Mouse (Mus musculus) CH12.LX (cell line): Measurements from ENCODE around the gene Scrn3. TPM values are rescaled to one million over a fixed set of nuclear protein-coding genes. Genes with fewer than 3 reads are reported as not detected.
A peak's percentile ranks its signal among the peaks of the same experiment; 100 is the strongest.

Source experiments
- DNase-seq: peaks from one replicate; pipeline ENCODE4 v3.0.0-alpha.2; 2013; ENCODE audit errors: extremely low read depth
- H3K27ac ChIP-seq: 2 replicates; pipeline ENCODE4 v1.5.1; 2012; ENCODE audit warnings: low read depth, mild to moderate bottlenecking, control low read depth, moderate library complexity; ENCODE audit not compliant: insufficient read depth
- H3K27me3 ChIP-seq: replicated peaks from 2 replicates; pipeline ENCODE3; 2012; ENCODE audit warnings: inconsistent platforms
- H3K36me3 ChIP-seq, 2 experiments: replicated peaks in 1 of 2; 2 replicates each; pipeline versions ENCODE3 to v1.6.1; 2012; ENCODE audit warnings: inconsistent platforms in 1 of 2, low read length in 1 of 2, mild to moderate bottlenecking in 1 of 2, mixed read lengths in 1 of 2, moderate library complexity in 1 of 2; ENCODE audit not compliant: control insufficient read depth in 1 of 2, insufficient read depth in 1 of 2
- H3K4me1 ChIP-seq, 2 experiments: 2 replicates each; pipeline ENCODE4 v1.6.1; 2012; ENCODE audit warnings: inconsistent platforms in 1 of 2, moderate library complexity in 1 of 2; ENCODE audit not compliant: insufficient read depth in 2 of 2, control insufficient read depth in 1 of 2
- H3K4me2 ChIP-seq: 2 replicates; pipeline ENCODE4 v1.6.1; 2012; ENCODE audit warnings: low read depth, mild to moderate bottlenecking, control low read depth; ENCODE audit not compliant: poor library complexity, insufficient read depth, severe bottlenecking
- H3K4me3 ChIP-seq, 3 experiments: fragments of 150-350 bp in 1 of 3; sonication (generic) in 1 of 3; replicated peaks in 1 of 3; 2 replicates each; pipeline versions ENCODE3 to v1.5.1; 2011 to 2012; ENCODE audit warnings: low read depth in 2 of 3, low read length in 2 of 3, mild to moderate bottlenecking in 2 of 3, moderate library complexity in 2 of 3, control low read depth in 1 of 3, improper control_type of control experiment in 1 of 3, inconsistent platforms in 1 of 3, mixed read lengths in 1 of 3; ENCODE audit not compliant: poor library complexity in 1 of 3
- H3K79me2 ChIP-seq: replicated peaks from 2 replicates; pipeline ENCODE4 v1.6.1; 2012; ENCODE audit warnings: mild to moderate bottlenecking, moderate library complexity; ENCODE audit not compliant: control insufficient read depth, poor library complexity, insufficient read depth, severe bottlenecking; ENCODE audit errors: extremely low read depth
- H3K9ac ChIP-seq: 2 replicates; pipeline ENCODE4 v1.6.1; 2012; ENCODE audit warnings: low read depth, mild to moderate bottlenecking, control low read depth, moderate library complexity; ENCODE audit not compliant: insufficient read depth
- H3K9me3 ChIP-seq: replicated peaks from 2 replicates; pipeline ENCODE3; 2012; ENCODE audit warnings: low read length, inconsistent platforms, mixed read lengths
- BHLHE40 ChIP-seq: IDR thresholded peaks from 2 replicates; pipeline ENCODE4 v1.6.1; 2011; ENCODE audit warnings: mild to moderate bottlenecking, low read depth, low read length, improper control_type of control experiment
- CHD1 ChIP-seq: IDR thresholded peaks from 2 replicates; pipeline ENCODE4 v1.6.1; 2012; ENCODE audit warnings: low read depth, low read length, improper control_type of control experiment, inconsistent platforms
- CHD2 ChIP-seq: IDR thresholded peaks from 2 replicates; pipeline ENCODE4 v1.6.1; 2011; ENCODE audit warnings: low read length, improper control_type of control experiment
- CTCF ChIP-seq, 2 experiments: IDR thresholded peaks in 1 of 2; conservative IDR thresholded peaks in 1 of 2; 2 replicates each; pipeline ENCODE4 v1.5.1; 2011 to 2012; ENCODE audit warnings: low read depth in 2 of 2, low read length in 2 of 2, improper control_type of control experiment in 1 of 2, inconsistent platforms in 1 of 2, mild to moderate bottlenecking in 1 of 2, moderate library complexity in 1 of 2
- E2F4 ChIP-seq: IDR thresholded peaks from 2 replicates; pipeline ENCODE4 v1.6.1; 2011; ENCODE audit warnings: low read depth, low read length, improper control_type of control experiment; ENCODE audit not compliant: insufficient replicate concordance
- ELF1 ChIP-seq: IDR thresholded peaks from 2 replicates; pipeline ENCODE4 v1.6.1; 2014; ENCODE audit warnings: low read depth, mild to moderate bottlenecking, inconsistent platforms, low read length, improper control_type of control experiment
- EP300 ChIP-seq: IDR thresholded peaks from 2 replicates; pipeline ENCODE4 v1.6.1; 2011; ENCODE audit warnings: low read length, improper control_type of control experiment
- ETS1 ChIP-seq: conservative IDR thresholded peaks from 2 replicates; pipeline ENCODE4 v1.6.1; 2012; ENCODE audit warnings: low read depth, mild to moderate bottlenecking, inconsistent platforms, low read length, improper control_type of control experiment, moderate library complexity
- GABPA ChIP-seq: IDR thresholded peaks from 2 replicates; pipeline ENCODE4 v1.6.1; 2012; ENCODE audit warnings: low read depth, low read length, improper control_type of control experiment, inconsistent platforms; ENCODE audit not compliant: insufficient replicate concordance
- HCFC1 ChIP-seq: IDR thresholded peaks from 2 replicates; pipeline ENCODE4 v1.6.1; 2012; ENCODE audit warnings: low read depth, mild to moderate bottlenecking, inconsistent platforms, low read length, improper control_type of control experiment
- IRF4 ChIP-seq: IDR thresholded peaks from 2 replicates; pipeline ENCODE4 v1.6.1; 2014; ENCODE audit warnings: low read depth, mild to moderate bottlenecking, inconsistent platforms, low read length, improper control_type of control experiment
- JUN ChIP-seq: IDR thresholded peaks from 2 replicates; pipeline ENCODE4 v1.6.1; 2011; ENCODE audit warnings: low read depth, mild to moderate bottlenecking, low read length, improper control_type of control experiment, moderate library complexity; ENCODE audit not compliant: insufficient read depth
- JUND ChIP-seq: conservative IDR thresholded peaks from 2 replicates; pipeline ENCODE4 v1.6.1; 2011; ENCODE audit warnings: low read depth, low read length, improper control_type of control experiment
- KAT2A ChIP-seq: IDR thresholded peaks from 2 replicates; pipeline ENCODE4 v1.6.1; 2012; ENCODE audit warnings: low read length, improper control_type of control experiment, inconsistent platforms; ENCODE audit not compliant: insufficient replicate concordance
- MAFK ChIP-seq: IDR thresholded peaks from 2 replicates; pipeline ENCODE4 v1.6.1; 2011; ENCODE audit warnings: low read length, improper control_type of control experiment; ENCODE audit not compliant: insufficient replicate concordance
- MAX ChIP-seq: IDR thresholded peaks from 2 replicates; pipeline ENCODE4 v1.6.1; 2011; ENCODE audit warnings: low read length, improper control_type of control experiment
- MEF2A ChIP-seq: IDR thresholded peaks from 2 replicates; pipeline ENCODE4 v1.6.1; 2014; ENCODE audit warnings: low read depth, mild to moderate bottlenecking, inconsistent platforms, low read length, improper control_type of control experiment, borderline replicate concordance
- MXI1 ChIP-seq: IDR thresholded peaks from 2 replicates; pipeline ENCODE4 v1.6.1; 2011; ENCODE audit warnings: mild to moderate bottlenecking, low read depth, low read length, improper control_type of control experiment
- MYC ChIP-seq: IDR thresholded peaks from 2 replicates; pipeline ENCODE4 v1.6.1; 2011; ENCODE audit warnings: low read depth, mild to moderate bottlenecking, improper control_type of control experiment, low read length
- NELFE ChIP-seq: IDR thresholded peaks from 2 replicates; pipeline ENCODE4 v1.6.1; 2011; ENCODE audit warnings: low read depth, low read length, improper control_type of control experiment
- NRF1 ChIP-seq: IDR thresholded peaks from 2 replicates; pipeline ENCODE4 v1.6.1; 2014; ENCODE audit warnings: low read depth, mild to moderate bottlenecking, inconsistent platforms, low read length, improper control_type of control experiment, moderate library complexity
- PAX5 ChIP-seq: IDR thresholded peaks from 2 replicates; pipeline ENCODE4 v1.6.1; 2012; ENCODE audit warnings: low read length, inconsistent platforms, mixed read lengths
- POLR2A ChIP-seq: IDR thresholded peaks from 2 replicates; pipeline ENCODE4 v1.6.1; 2011; ENCODE audit warnings: low read depth, mild to moderate bottlenecking, improper control_type of control experiment, low read length
- POLR2AphosphoS2 ChIP-seq: IDR thresholded peaks from 2 replicates; pipeline ENCODE4 v1.6.1; 2011; ENCODE audit warnings: low read depth, low read length, improper control_type of control experiment
- RAD21 ChIP-seq: IDR thresholded peaks from 2 replicates; pipeline ENCODE4 v1.6.1; 2011; ENCODE audit warnings: low read depth, mild to moderate bottlenecking, low read length, improper control_type of control experiment, moderate library complexity
- RCOR1 ChIP-seq: conservative IDR thresholded peaks from 2 replicates; pipeline ENCODE4 v1.6.1; 2012; ENCODE audit warnings: low read depth, mild to moderate bottlenecking, inconsistent platforms, low read length, improper control_type of control experiment
- SIN3A ChIP-seq: IDR thresholded peaks from 2 replicates; pipeline ENCODE4 v1.6.1; 2012; ENCODE audit warnings: low read length, improper control_type of control experiment, inconsistent platforms
- SMC3 ChIP-seq: IDR thresholded peaks from 2 replicates; pipeline ENCODE4 v1.6.1; 2011; ENCODE audit warnings: low read depth, low read length, improper control_type of control experiment
- TBP ChIP-seq: conservative IDR thresholded peaks from 2 replicates; pipeline ENCODE4 v1.6.1; 2011; ENCODE audit warnings: low read depth, low read length, improper control_type of control experiment
- TCF12 ChIP-seq: IDR thresholded peaks from 2 replicates; pipeline ENCODE4 v1.6.1; 2014; ENCODE audit warnings: low read depth, mild to moderate bottlenecking, inconsistent platforms, low read length, improper control_type of control experiment
- UBTF ChIP-seq: IDR thresholded peaks from 2 replicates; pipeline ENCODE4 v1.6.1; 2012; ENCODE audit warnings: low read depth, mild to moderate bottlenecking, inconsistent platforms, low read length, improper control_type of control experiment, moderate library complexity
- USF1 ChIP-seq: IDR thresholded peaks from 2 replicates; pipeline ENCODE4 v1.6.1; 2014; ENCODE audit warnings: low read depth, mild to moderate bottlenecking, inconsistent platforms, low read length, improper control_type of control experiment
- USF2 ChIP-seq: conservative IDR thresholded peaks from 2 replicates; pipeline ENCODE4 v1.6.1; 2011; ENCODE audit warnings: low read depth, low read length, improper control_type of control experiment
- ZC3H11A ChIP-seq: IDR thresholded peaks from 2 replicates; pipeline ENCODE4 v1.6.1; 2012; ENCODE audit warnings: low read depth, mild to moderate bottlenecking, inconsistent platforms, low read length, improper control_type of control experiment
- ZKSCAN1 ChIP-seq: IDR thresholded peaks from 2 replicates; pipeline ENCODE4 v1.6.1; 2012; ENCODE audit warnings: low read depth, inconsistent platforms, low read length, improper control_type of control experiment, borderline replicate concordance
- ZMIZ1 ChIP-seq: IDR thresholded peaks from 2 replicates; pipeline ENCODE4 v1.6.1; 2012; ENCODE audit warnings: low read depth, mild to moderate bottlenecking, inconsistent platforms, low read length, improper control_type of control experiment
- ZNF384 ChIP-seq: IDR thresholded peaks from 2 replicates; pipeline ENCODE4 v1.6.1; 2012; ENCODE audit warnings: low read depth, low read length, improper control_type of control experiment, inconsistent platforms
- dilution Hi-C: fragments of 300-500 bp; cut with MboI; formaldehyde crosslinking; loops from 2 replicates; pipeline ENCODE4 v1.14.3; 2020; ENCODE audit warnings: low sequenced_read_pairs; ENCODE audit not compliant: extremely low pct_unique_long_range_greater_than_20kb, extremely low pct_ligation_motif_present
- in situ Hi-C: fragments of 300-500 bp; cut with MboI; formaldehyde crosslinking; loops from 3 replicates; pipeline ENCODE4 v1.14.3; 2019; ENCODE audit warnings: low sequenced_read_pairs, low pct_ligation_motif_present, low pct_unique_long_range_greater_than_20kb, mixed read lengths
- polyA plus RNA-seq: library from polyadenylated mRNA; unstranded; fragments of >175 nt; gene quantifications from 2 replicates; pipeline ENCODE4 v1.2.1, GENCODE M21; 2012; ENCODE audit warnings: low read depth; ENCODE audit not compliant: insufficient read length
- total RNA-seq, 2 experiments: library from RNA; depleted of rRNA; stranded (reverse); fragments of 300-350 nt in 1 of 2; fragments of >200 nt in 1 of 2; gene quantifications; 2 replicates each; pipeline ENCODE4 v1.2.3; 2012 to 2014

The Scrn3 gene
- total RNA-seq (2012; rRNA removed) (6.0 and 6.6 TPM in 2 replicates), total RNA-seq (2014; rRNA removed) (10.2 and 11.1 TPM in 2 replicates), polyA plus RNA-seq (14.8 and 19.2 TPM in 2 replicates)

DNA sequence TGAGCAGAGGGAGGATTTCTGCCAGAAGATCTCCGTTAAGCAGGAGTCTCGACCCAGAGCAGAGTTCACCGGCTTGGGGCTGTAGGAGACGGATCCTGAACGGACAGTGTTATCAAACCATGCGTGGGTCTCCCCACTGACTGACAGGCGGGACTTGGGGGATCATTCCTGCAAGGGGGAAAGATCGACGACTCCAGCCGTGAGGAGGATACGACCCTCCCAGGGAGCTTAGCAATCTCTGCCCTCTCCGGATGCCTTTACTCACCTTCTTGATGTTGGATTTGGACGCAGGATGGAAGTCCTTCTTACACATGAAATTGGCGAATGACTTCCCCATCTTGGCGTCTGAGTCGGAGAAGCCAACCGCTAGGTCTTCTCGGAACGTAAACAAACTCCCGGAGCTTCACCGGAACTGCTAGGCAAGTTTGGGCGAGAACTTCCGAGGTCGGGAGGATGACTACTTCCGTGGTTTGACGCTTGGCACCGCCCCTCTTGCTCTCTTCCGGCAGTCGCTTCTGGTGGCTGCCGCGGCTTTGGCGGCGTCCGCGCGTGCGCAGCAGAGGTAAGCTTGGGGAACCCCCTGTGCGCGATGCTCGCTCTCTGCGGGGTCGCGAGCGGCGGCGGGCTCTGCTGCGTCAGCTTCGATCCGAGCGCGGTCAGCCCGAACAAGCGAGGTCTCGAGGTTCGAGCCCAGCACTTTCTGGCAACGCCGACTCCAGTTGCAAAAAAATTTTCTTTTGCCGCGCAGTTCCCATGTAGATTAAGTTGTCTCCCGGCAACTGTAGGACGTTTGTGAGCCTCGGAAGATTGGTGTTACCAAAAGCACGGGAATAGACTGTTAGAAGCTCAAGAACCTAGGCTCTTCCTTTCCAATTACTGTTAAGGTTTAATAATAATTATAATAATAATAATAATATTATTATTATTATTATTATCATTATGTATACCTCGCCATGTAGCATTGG lies at the start of gene Scrn3, which contains the start of gene Cir1:
Gene Scrn3, plus strand, starts transcription at position 450 of the 965 bp plus-strand sequence.
Gene Cir1, minus strand, starts transcription at position 550 of the 965 bp plus-strand sequence.
- Histone ChIP-seq H3K9ac (peak within 1 kb of the TSS; percentile 80), H3K4me1 (peaks cover 0 to 26% of the 10 kb centered on the region in 2 experiments; a peak in 2 of 4 replicates), H3K9me3 (no peaks in the 10 kb centered on the region), H3K27ac (peak within 1 kb of the TSS; percentile 96), H3K4me3 (peak within 1 kb of the TSS; percentile 91 to 100 (median 97)), H3K4me2 (peak within 1 kb of the TSS; percentile 94), H3K27me3 (no peaks in the 10 kb centered on the region), H3K79me2 (peaks cover 20% of the 10 kb centered on the region), H3K36me3 (peaks cover 19 to 36% of the 10 kb centered on the region in 2 experiments)
- in situ Hi-C loops (loop anchor here (10.0 kb wide), 1 partner anchor 92 kb away; no protein-coding TSS in a partner anchor), dilution Hi-C loops (no loop called here)
- DNase-seq: peak; percentile 98
- no peak for TF ChIP-seq PAX5
- TF ChIP-seq ZMIZ1: no peak; the same call in 1 of the 2 replicates
- no peak for TF ChIP-seq RAD21
- no peak for TF ChIP-seq MAX
- TF ChIP-seq GABPA: peak; percentile 52; the same call in 1 of the 2 replicates
- no peak for TF ChIP-seq ZNF384
- TF ChIP-seq MAFK: peak; percentile 13; the same call in 1 of the 2 replicates
- TF ChIP-seq JUND: no peak
- no peak for TF ChIP-seq CHD1
- no peak for TF ChIP-seq TBP
- no peak for TF ChIP-seq USF2
- peak; percentile 94 for TF ChIP-seq NRF1
- TF ChIP-seq KAT2A: peak; percentile 96
- no peak; the same call in 1 of the 2 replicates for TF ChIP-seq MYC
- no peak for TF ChIP-seq E2F4
- no peak for TF ChIP-seq SMC3
- no peak for TF ChIP-seq JUN
- TF ChIP-seq BHLHE40: 0 out of 2 replicates have a peak, but pooled peaks have one; percentile 11
- TF ChIP-seq TCF12: peak; percentile 60
- peak; percentile 94 for TF ChIP-seq SIN3A
- TF ChIP-seq IRF4: no peak; the same call in 1 of the 2 replicates
- no peak for TF ChIP-seq ZC3H11A
- peak; percentile 24; the same call in 1 of the 2 replicates for TF ChIP-seq MEF2A
- TF ChIP-seq CTCF (conservative IDR thresholded peaks at IDR 0.05 in 1 of 2, IDR thresholded peaks at IDR 0.05 in 1 of 2; ENCODE audit: low read depth in 2 of 2, low read length in 2 of 2): no peak
- TF ChIP-seq NELFE: peak; percentile 79
- no peak for TF ChIP-seq ZKSCAN1
- no peak for TF ChIP-seq EP300
- TF ChIP-seq POLR2A: peak; percentile 90
- peak; percentile 95 for TF ChIP-seq ELF1
- peak; percentile 84 for TF ChIP-seq RCOR1
- TF ChIP-seq USF1: no peak
- TF ChIP-seq ETS1: no peak
- TF ChIP-seq UBTF: no peak
- peak; percentile 80 for TF ChIP-seq MXI1
- TF ChIP-seq CHD2: peak; percentile 97
- peak; percentile 93 for TF ChIP-seq HCFC1
- TF ChIP-seq POLR2AphosphoS2: peak; percentile 79; the same call in 1 of the 2 replicates
